Mouse (Mus musculus): Measurements from ENCODE around the gene Dguok. TPM values are rescaled to one million over a fixed set of nuclear protein-coding genes. Genes with fewer than 3 reads are reported as not detected.

The Dguok gene
- polyA plus RNA-seq (2012; ENCODE audit: low replicate concordance) = 35.0 and 38.2 TPM in 2 replicates

DNA sequence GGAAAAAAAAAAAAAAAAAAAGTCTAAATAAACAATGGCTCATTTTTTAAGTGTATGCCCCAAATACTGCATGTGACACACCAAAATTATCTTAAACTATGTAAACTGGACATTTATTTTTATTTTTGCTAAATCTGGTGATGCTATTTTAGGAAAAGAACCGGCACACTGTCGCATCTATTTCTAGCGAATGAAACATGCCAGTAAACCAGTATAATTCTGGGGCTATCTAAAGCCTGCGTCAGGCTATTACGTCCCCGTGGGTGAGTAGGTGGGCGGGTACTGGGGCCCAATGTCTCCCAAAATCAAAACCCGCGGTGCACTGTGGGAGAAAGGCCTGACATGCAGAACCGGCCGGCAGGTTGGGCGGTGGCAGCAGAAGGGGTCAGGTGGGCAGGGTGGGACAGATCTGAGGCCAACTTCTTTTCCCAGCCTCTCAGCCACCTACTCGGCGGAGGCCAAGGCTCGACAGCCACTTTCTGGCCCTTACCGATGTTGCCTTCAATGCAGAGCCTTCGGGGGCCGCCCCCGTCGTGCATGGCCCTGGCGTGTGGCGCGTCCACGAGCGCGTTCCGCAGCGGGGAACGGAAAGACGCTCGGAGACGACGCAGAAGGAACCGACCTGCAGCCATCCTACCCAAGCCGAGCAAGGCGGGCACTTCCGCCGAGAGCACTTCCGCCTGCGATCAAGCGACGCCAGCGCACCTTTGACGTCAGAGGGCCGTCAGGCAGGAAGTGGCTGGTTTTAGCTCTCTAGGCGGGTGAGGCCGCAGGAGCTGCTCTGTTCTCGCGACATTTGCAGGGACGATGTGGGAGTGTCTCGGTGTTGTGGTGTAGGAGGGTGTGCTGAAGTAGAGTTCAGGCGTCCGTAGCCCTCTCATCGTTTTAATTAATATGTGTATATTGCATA, at the start of gene Dguok:
Gene Dguok, minus strand, starts transcription at position 712 of the 910 bp plus-strand sequence.

GRCm38 (mm10) chr6:83536028-83536794, 29.4 kb upstream of the Dguok start, which contains the start of gene Actg2:
TSS of gene Actg2 (minus strand) at chr6:83536265.

DNA sequence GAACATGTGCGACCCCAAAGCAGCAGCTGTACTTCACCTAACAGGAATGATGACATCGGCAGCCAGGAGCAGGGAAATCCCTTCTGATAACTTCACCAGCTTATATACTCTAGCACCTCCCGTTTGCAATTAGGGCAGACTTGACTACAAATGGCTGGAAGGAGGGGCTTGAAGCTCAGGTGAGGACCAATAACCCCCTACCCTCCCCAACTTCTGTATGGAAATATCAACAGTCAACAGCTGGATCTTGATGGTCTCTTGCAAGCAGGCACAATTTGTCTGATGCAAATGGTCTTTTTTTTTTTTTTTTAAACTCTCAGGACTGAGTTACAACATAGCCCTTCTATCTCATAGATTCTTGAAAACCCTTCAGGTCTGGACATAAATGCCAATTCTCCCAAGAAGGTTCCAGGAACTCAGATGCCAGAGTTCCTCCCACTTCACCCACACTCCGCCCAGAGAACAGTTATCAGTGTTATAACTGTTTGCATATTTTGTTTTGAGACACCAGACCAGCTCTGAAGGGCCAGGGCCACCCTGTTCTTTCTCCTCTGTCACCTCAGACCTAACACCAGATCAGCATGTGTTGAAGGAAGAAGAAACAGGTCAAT, 47.6 kb downstream of the Dguok start, which contains the start of gene Tet3:
Gene Tet3, minus strand, starts transcription at position 51 of the 611 bp plus-strand sequence.

Other genes with a start within 250 kb of the Dguok start
- gene Mthfd2, start 181.1 kb downstream of the Dguok start, polyA plus RNA-seq (2012; ENCODE audit: low replicate concordance) = 6.2 and 9.7 TPM in 2 replicates
- 146 and 421 TPM in 2 replicates for gene Mob1a, start 181.0 kb downstream of the Dguok start, polyA plus RNA-seq (2012; ENCODE audit: low replicate concordance)
- 22.9 and 30.3 TPM in 2 replicates for gene Bola3, start 157.8 kb downstream of the Dguok start, polyA plus RNA-seq (2012; ENCODE audit: low replicate concordance)
- 57.5 and 120 TPM in 2 replicates for gene Tet3, start 47.9 kb downstream of the Dguok start, polyA plus RNA-seq (2012; ENCODE audit: low replicate concordance)
- gene Actg2, start 29.3 kb upstream of the Dguok start, polyA plus RNA-seq (2012; ENCODE audit: low replicate concordance) = 0.36 TPM in 1 of 2 replicates, not detected in the other
- gene Stambp, start 65.8 kb upstream of the Dguok start, polyA plus RNA-seq (2012; ENCODE audit: low replicate concordance) = 1.6 and 1.9 TPM in 2 replicates
- gene Clec4f, start 149.2 kb upstream of the Dguok start, polyA plus RNA-seq (2012; ENCODE audit: low replicate concordance) = not detected in 2 replicates
- gene Cd207, start 170.9 kb upstream of the Dguok start, polyA plus RNA-seq (2012; ENCODE audit: low replicate concordance) = 0.26 and 0.37 TPM in 2 replicates
- gene Vax2, start 204.3 kb upstream of the Dguok start, polyA plus RNA-seq (2012; ENCODE audit: low replicate concordance) = 0.19 and 1.1 TPM in 2 replicates
- gene Atp6v1b1, start 236.0 kb upstream of the Dguok start, polyA plus RNA-seq (2012; ENCODE audit: low replicate concordance) = not detected in 2 replicates

Measured in hematopoietic multipotent progenitor cell, adult 10-12 weeks (in vitro differentiated cells).